ENCODE assay signal across 12 mouse cellular contexts in the genomic region with DNA sequence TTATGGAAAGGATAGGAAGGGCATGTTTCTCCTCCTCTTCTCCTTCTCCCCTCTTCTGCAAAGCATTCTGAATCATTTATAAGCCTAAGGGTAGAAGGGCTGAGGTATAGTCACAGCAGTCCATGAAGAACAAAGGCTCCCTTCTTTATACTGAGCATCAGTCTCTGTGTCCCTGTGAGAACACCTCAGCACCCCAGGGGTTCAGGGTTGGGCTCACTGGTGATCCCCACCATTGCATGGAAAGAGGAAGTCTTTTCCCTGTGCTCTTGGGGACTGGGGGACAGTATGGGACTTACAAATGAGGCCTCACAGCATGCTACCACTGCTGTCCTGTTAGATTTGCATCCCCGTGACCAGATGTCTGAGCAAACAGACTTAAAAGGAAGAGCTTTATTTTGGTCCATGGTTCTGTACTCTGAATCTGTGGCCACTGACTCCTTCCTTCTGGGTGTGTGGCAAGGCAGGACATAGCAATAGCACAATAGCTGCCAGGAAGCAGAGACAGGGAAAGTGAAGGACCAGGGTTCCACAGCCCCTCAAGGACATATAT.
A peak's percentile ranks its signal among the peaks of the same experiment; 100 is the strongest.
DNase-seq lines count a peak whose midpoint lies in the region; ATAC-seq and TF ChIP-seq lines count a peak whose summit lies in the region.
"Had no signal": no experiment of that assay in that cellular context is flagged by ENCODE, and none has a peak within 500 bp of the region (broad histone marks: within the 10 kb centered on the region; RNA-seq: fewer than 3 reads in every experiment).

No protein-coding gene starts in this region.

- H3K4me1 ChIP-seq in kidney, embryonic 15.5 days: peaks cover 42% of the 10 kb centered on the region
- H3K4me1 ChIP-seq in MEL (ENCODE audit: control insufficient read depth in 1 of 2, insufficient read depth in 2 of 2, low read length in 2 of 2): peaks cover 0 to 5% of the 10 kb centered on the region in 2 experiments; a peak in 2 of 4 replicates
- peaks cover 9% of the 10 kb centered on the region for H3K4me1 ChIP-seq in neural tube, embryonic 14.5 days (ENCODE audit: control insufficient read depth, insufficient read depth, low read length)

- DNase-seq in kidney, postnatal 10 days: no peak
- peak; percentile 23 for DNase-seq in MEL (ENCODE audit: low read depth, low spot score)
- DNase-seq in layer of hippocampus, adult 11-12 months (ENCODE audit: low spot score): no peak
- no peak for DNase-seq in left cerebral cortex, adult 9 months (ENCODE audit: low spot score in 2 of 2)
- DNase-seq: cerebellum, adult 9-10 months; kidney, adult 8-10 months; liver had no signal

- no peak for TF ChIP-seq EP300 in MEL (IDR thresholded peaks at IDR 0.05; ENCODE audit: low read depth in 1 of 2, low read length in 2 of 2)

- 0 out of 2 replicates have a peak overlapping the region, but pooled peaks have one; percentile 25 for H3K27ac ChIP-seq in kidney, embryonic 15.5 days
- H3K27ac ChIP-seq in MEL (ENCODE audit: control insufficient read depth, low read depth, low read length): no peak overlapping the region
- no peak overlapping the region for H3K27ac ChIP-seq in neural tube, embryonic 14.5 days (ENCODE audit: low read depth, low read length)
- H3K27ac ChIP-seq: lung, embryonic 15.5 days had no signal

- 83% methylated on average over 1 of the region's 1 CpGs for WGBS in kidney, embryonic 15.5 days
- WGBS in neural tube, embryonic 14.5 days: 81% methylated on average over 1 of the region's 1 CpGs

- H3K9me3 ChIP-seq in kidney, embryonic 15.5 days (replicated peaks): no peaks in the 10 kb centered on the region
- H3K9me3 ChIP-seq in MEL (replicated peaks; ENCODE audit: insufficient read depth, low read length): no peaks in the 10 kb centered on the region
- H3K9me3 ChIP-seq in neural tube, embryonic 14.5 days (ENCODE audit: control insufficient read depth, low read length): no peaks in the 10 kb centered on the region
- H3K9me3 ChIP-seq: hindbrain, embryonic 13.5 days; lung, embryonic 15.5 days had no signal

- no peak for TF ChIP-seq POLR2A in MEL (IDR thresholded peaks at IDR 0.05; ENCODE audit: control insufficient read depth in 1 of 2, insufficient read depth in 1 of 2, low read depth in 1 of 2, low read length in 2 of 2, poor library complexity in 1 of 2)

- no peak for ATAC-seq in kidney, embryonic 15.5 days (replicated peaks; ENCODE audit: low FRiP score)
- peak; percentile 52 for ATAC-seq in granulocyte monocyte progenitor cell, adult 5-6 weeks (replicated peaks; ENCODE audit: poor library complexity, severe bottlenecking)
- peak; percentile 16; the same call in 1 of the 2 replicates for ATAC-seq in neural tube, embryonic 14.5 days (ENCODE audit: low read depth)

- no peak for TF ChIP-seq CTCF in MEL (IDR thresholded peaks at IDR 0.05 in 2 of 3, conservative IDR thresholded peaks at IDR 0.05 in 1 of 3; ENCODE audit: control insufficient read depth in 1 of 3, insufficient read depth in 1 of 3, low read depth in 2 of 3, low read length in 3 of 3, poor library complexity in 1 of 3, severe bottlenecking in 1 of 3)

- H3K9ac ChIP-seq in kidney, embryonic 15.5 days: no peak overlapping the region
- no peak overlapping the region for H3K9ac ChIP-seq in MEL (ENCODE audit: control insufficient read depth, low read depth, low read length, poor library complexity, severe bottlenecking)
- no peak overlapping the region for H3K9ac ChIP-seq in neural tube, embryonic 14.5 days (replicated peaks; ENCODE audit: low read depth, low read length)
- H3K9ac ChIP-seq: hindbrain, embryonic 13.5 days; lung, embryonic 15.5 days had no signal

- H3K27me3 ChIP-seq in kidney, embryonic 15.5 days: no peaks in the 10 kb centered on the region
- H3K27me3 ChIP-seq in MEL (ENCODE audit: control insufficient read depth in 1 of 2, insufficient read depth in 2 of 2, low read length in 2 of 2): no peaks in the 10 kb centered on the region
- H3K27me3 ChIP-seq in neural tube, embryonic 14.5 days (ENCODE audit: control insufficient read depth, insufficient read depth, low read length): no peaks in the 10 kb centered on the region
- H3K27me3 ChIP-seq: hindbrain, embryonic 13.5 days; lung, embryonic 15.5 days had no signal

- H3K4me3 ChIP-seq in kidney, embryonic 15.5 days (replicated peaks): no peak overlapping the region
- no peak overlapping the region for H3K4me3 ChIP-seq in MEL (ENCODE audit: control insufficient read depth in 1 of 2, insufficient read depth in 1 of 2, low read depth in 2 of 2, low read length in 2 of 2)
- no peak overlapping the region for H3K4me3 ChIP-seq in neural tube, embryonic 14.5 days (ENCODE audit: low read depth, low read length)
- H3K4me3 ChIP-seq: hindbrain, embryonic 13.5 days; lung, embryonic 15.5 days had no signal

- no peak for TF ChIP-seq RAD21 in MEL (IDR thresholded peaks at IDR 0.05; ENCODE audit: low read depth, low read length)

- peaks cover 3% of the 10 kb centered on the region; the same call in 1 of the 2 replicates for H3K79me2 ChIP-seq in MEL (ENCODE audit: control insufficient read depth, insufficient read depth, low read length, poor library complexity)

- H3K36me3 ChIP-seq in kidney, embryonic 15.5 days: peaks cover 5% of the 10 kb centered on the region; the same call in 1 of the 2 replicates
- H3K36me3 ChIP-seq in MEL (ENCODE audit: control insufficient read depth in 1 of 2, insufficient read depth in 2 of 2, low read length in 2 of 2): peaks cover 0 to 8% of the 10 kb centered on the region in 2 experiments; a peak in 3 of 4 replicates
- H3K36me3 ChIP-seq in neural tube, embryonic 14.5 days (ENCODE audit: control insufficient read depth, insufficient read depth, low read length): no peaks in the 10 kb centered on the region
- H3K36me3 ChIP-seq: hindbrain, embryonic 13.5 days; lung, embryonic 15.5 days had no signal

- H3K4me2 ChIP-seq in kidney, embryonic 15.5 days: no peak overlapping the region
- H3K4me2 ChIP-seq in neural tube, embryonic 14.5 days (ENCODE audit: low read depth, low read length): no peak overlapping the region
- H3K4me2 ChIP-seq: hindbrain, embryonic 13.5 days; lung, embryonic 15.5 days had no signal

TF ChIP-seq in MEL, 35 proteins besides CTCF, POLR2A, EP300 and RAD21:
- TF ChIP-seq MAZ (IDR thresholded peaks at IDR 0.05; ENCODE audit: low read depth, low read length): no peak
- TF ChIP-seq UBTF (IDR thresholded peaks at IDR 0.05; ENCODE audit: borderline replicate concordance, insufficient read depth, low read depth, low read length): no peak
- no peak for TF ChIP-seq USF2 (IDR thresholded peaks at IDR 0.05; ENCODE audit: borderline replicate concordance in 1 of 2, insufficient read depth in 1 of 2, low read depth in 1 of 2, low read length in 2 of 2)
- TF ChIP-seq NELFE (IDR thresholded peaks at IDR 0.05; ENCODE audit: low read depth, low read length): no peak
